Mouse (Mus musculus): ENCODE measurements at regions not wholly inside any gene's neighbourhood (a gene's known extent, or its start where the extent isn't known, plus 50 kb on each side); places are given as distances from the start of the nearest gene placed in this dataset.

- H3K27ac ChIP-seq (replicated peaks; ENCODE audit: low read depth, low read length), result no peak overlapping the region
- no peaks in the 10 kb centered on the region for H3K36me3 ChIP-seq (ENCODE audit: control insufficient read depth, insufficient read depth, low read length)
- no peaks in the 10 kb centered on the region for H3K9me3 ChIP-seq (ENCODE audit: control insufficient read depth, low read length)
- ATAC-seq (ENCODE audit: insufficient number of reproducible peaks, low FRiP score, low TSS enrichment, low read depth), result peak; percentile 82
- H3K27me3 ChIP-seq (ENCODE audit: control insufficient read depth, insufficient read depth, low read length), result no peaks in the 10 kb centered on the region
- no peaks in the 10 kb centered on the region for H3K4me1 ChIP-seq (ENCODE audit: control insufficient read depth, insufficient read depth, low read length)
- no peak overlapping the region for H3K4me2 ChIP-seq (ENCODE audit: low read depth, severe bottlenecking)
- peak; percentile 38 for DNase-seq (ENCODE audit: low spot score)
- 64% methylated on average over 6 of the region's 6 CpGs for WGBS
- no peak overlapping the region for H3K4me3 ChIP-seq (ENCODE audit: low read depth, low read length)
- H3K9ac ChIP-seq (ENCODE audit: low read length), result no peak overlapping the region
Measured at GRCm38 (mm10) chr12:93221179-93221922, 1372.4 kb upstream of the Sel1l start.

GRCm38 (mm10) chr12:93207596-93207995 is 1358.6 kb upstream of the Sel1l start:
- H3K4me2 ChIP-seq (ENCODE audit: low read depth, severe bottlenecking), result no peak overlapping the region
- ATAC-seq (ENCODE audit: insufficient number of reproducible peaks, low FRiP score, low TSS enrichment, low read depth) (no peak), DNase-seq (ENCODE audit: low spot score) (no peak)
- no peaks in the 10 kb centered on the region for H3K27me3 ChIP-seq (ENCODE audit: control insufficient read depth, insufficient read depth, low read length)
- H3K4me3 ChIP-seq (ENCODE audit: low read depth, low read length), result no peak overlapping the region
- no peak overlapping the region for H3K9ac ChIP-seq (ENCODE audit: low read length)
- no peaks in the 10 kb centered on the region for H3K4me1 ChIP-seq (ENCODE audit: control insufficient read depth, insufficient read depth, low read length)
- H3K9me3 ChIP-seq (ENCODE audit: control insufficient read depth, low read length), result peaks cover 3% of the 10 kb centered on the region; the same call in 1 of the 2 replicates
- 83% methylated on average over 3 of the region's 3 CpGs for WGBS
- no peak overlapping the region for H3K27ac ChIP-seq (replicated peaks; ENCODE audit: low read depth, low read length)
- no peaks in the 10 kb centered on the region for H3K36me3 ChIP-seq (ENCODE audit: control insufficient read depth, insufficient read depth, low read length)

GRCm38 (mm10) chr12:93188940-93189339 is 1340.0 kb upstream of the Sel1l start:
- ATAC-seq (ENCODE audit: insufficient number of reproducible peaks, low FRiP score, low TSS enrichment, low read depth), result no peak
- no peak overlapping the region for H3K27ac ChIP-seq (replicated peaks; ENCODE audit: low read depth, low read length)
- H3K4me3 ChIP-seq (ENCODE audit: low read depth, low read length), result no peak overlapping the region
- no peaks in the 10 kb centered on the region for H3K27me3 ChIP-seq (ENCODE audit: control insufficient read depth, insufficient read depth, low read length)
- no peak overlapping the region for H3K9ac ChIP-seq (ENCODE audit: low read length)
- no peak overlapping the region for H3K4me2 ChIP-seq (ENCODE audit: low read depth, severe bottlenecking)
- no peaks in the 10 kb centered on the region for H3K36me3 ChIP-seq (ENCODE audit: control insufficient read depth, insufficient read depth, low read length)
- no peak for DNase-seq (ENCODE audit: low spot score)
- 53% methylated on average over 1 of the region's 1 CpGs for WGBS
- no peaks in the 10 kb centered on the region for H3K4me1 ChIP-seq (ENCODE audit: control insufficient read depth, insufficient read depth, low read length)
- H3K9me3 ChIP-seq (ENCODE audit: control insufficient read depth, low read length), result no peaks in the 10 kb centered on the region

GRCm38 (mm10) chr12:93173744-93174143 is 1324.8 kb upstream of the Sel1l start:
- H3K4me1 ChIP-seq (ENCODE audit: control insufficient read depth, insufficient read depth, low read length), result no peaks in the 10 kb centered on the region
- H3K9me3 ChIP-seq (ENCODE audit: control insufficient read depth, low read length), result no peaks in the 10 kb centered on the region
- DNase-seq (ENCODE audit: low spot score) (no peak), ATAC-seq (ENCODE audit: insufficient number of reproducible peaks, low FRiP score, low TSS enrichment, low read depth) (no peak)
- no peak overlapping the region for H3K27ac ChIP-seq (replicated peaks; ENCODE audit: low read depth, low read length)
- no peak overlapping the region for H3K4me2 ChIP-seq (ENCODE audit: low read depth, severe bottlenecking)
- 90% methylated on average over 5 of the region's 5 CpGs for WGBS
- no peaks in the 10 kb centered on the region for H3K27me3 ChIP-seq (ENCODE audit: control insufficient read depth, insufficient read depth, low read length)
- no peak overlapping the region for H3K4me3 ChIP-seq (ENCODE audit: low read depth, low read length)
- no peaks in the 10 kb centered on the region for H3K36me3 ChIP-seq (ENCODE audit: control insufficient read depth, insufficient read depth, low read length)
- H3K9ac ChIP-seq (ENCODE audit: low read length), result no peak overlapping the region

GRCm38 (mm10) chr12:93160252-93160651 is 1311.3 kb upstream of the Sel1l start:
- no peak for ATAC-seq (ENCODE audit: insufficient number of reproducible peaks, low FRiP score, low TSS enrichment, low read depth)
- H3K36me3 ChIP-seq (ENCODE audit: control insufficient read depth, insufficient read depth, low read length), result no peaks in the 10 kb centered on the region
- H3K4me2 ChIP-seq (ENCODE audit: low read depth, severe bottlenecking), result no peak overlapping the region
- no peaks in the 10 kb centered on the region for H3K4me1 ChIP-seq (ENCODE audit: control insufficient read depth, insufficient read depth, low read length)
- no peak overlapping the region for H3K4me3 ChIP-seq (ENCODE audit: low read depth, low read length)
- H3K9ac ChIP-seq (ENCODE audit: low read length), result no peak overlapping the region
- H3K9me3 ChIP-seq (ENCODE audit: control insufficient read depth, low read length), result no peaks in the 10 kb centered on the region
- no peak overlapping the region for H3K27ac ChIP-seq (replicated peaks; ENCODE audit: low read depth, low read length)
- H3K27me3 ChIP-seq (ENCODE audit: control insufficient read depth, insufficient read depth, low read length), result no peaks in the 10 kb centered on the region
- no peak for DNase-seq (ENCODE audit: low spot score)
- WGBS, result 91% methylated on average over 4 of the region's 4 CpGs

- Histone ChIP-seq H3K27me3 (ENCODE audit: control insufficient read depth, insufficient read depth, low read length) (no peaks in the 10 kb centered on the region), H3K4me2 (ENCODE audit: low read depth, severe bottlenecking) (no peak overlapping the region), H3K36me3 (ENCODE audit: control insufficient read depth, insufficient read depth, low read length) (no peaks in the 10 kb centered on the region), H3K9ac (ENCODE audit: low read length) (no peak overlapping the region), H3K27ac (replicated peaks; ENCODE audit: low read depth, low read length) (no peak overlapping the region), H3K9me3 (ENCODE audit: control insufficient read depth, low read length) (no peaks in the 10 kb centered on the region), H3K4me3 (ENCODE audit: low read depth, low read length) (no peak overlapping the region), H3K4me1 (ENCODE audit: control insufficient read depth, insufficient read depth, low read length) (0 out of 2 replicates have a peak, but pooled peaks cover 5% of the 10 kb centered on the region)
- ATAC-seq (ENCODE audit: insufficient number of reproducible peaks, low FRiP score, low TSS enrichment, low read depth) (peak; percentile 65; the same call in 1 of the 2 replicates), DNase-seq (ENCODE audit: low spot score) (peak; percentile 75)
- WGBS, result 49% methylated on average over 6 of the region's 6 CpGs
Measured at GRCm38 (mm10) chr12:93152618-93153245, 1303.8 kb upstream of the Sel1l start.

GRCm38 (mm10) chr12:93151530-93151929 is 1302.6 kb upstream of the Sel1l start:
- H3K4me3 ChIP-seq (ENCODE audit: low read depth, low read length), result no peak overlapping the region
- 65% methylated on average over 7 of the region's 7 CpGs for WGBS

GRCm38 (mm10) chr12:93142265-93142664 is 1293.3 kb upstream of the Sel1l start:
- H3K27ac ChIP-seq (replicated peaks; ENCODE audit: low read depth, low read length), result no peak overlapping the region
- H3K27me3 ChIP-seq (ENCODE audit: control insufficient read depth, insufficient read depth, low read length), result no peaks in the 10 kb centered on the region
- WGBS, result 61% methylated on average over 3 of the region's 3 CpGs
- H3K4me2 ChIP-seq (ENCODE audit: low read depth, severe bottlenecking), result no peak overlapping the region
- H3K36me3 ChIP-seq (ENCODE audit: control insufficient read depth, insufficient read depth, low read length), result no peaks in the 10 kb centered on the region
- no peak overlapping the region for H3K9ac ChIP-seq (ENCODE audit: low read length)
- no peak for ATAC-seq (ENCODE audit: insufficient number of reproducible peaks, low FRiP score, low TSS enrichment, low read depth)
- H3K4me1 ChIP-seq (ENCODE audit: control insufficient read depth, insufficient read depth, low read length), result no peaks in the 10 kb centered on the region
- no peak overlapping the region for H3K4me3 ChIP-seq (ENCODE audit: low read depth, low read length)
- DNase-seq (ENCODE audit: low spot score), result no peak
- no peaks in the 10 kb centered on the region for H3K9me3 ChIP-seq (ENCODE audit: control insufficient read depth, low read length)

More at GRCm38 (mm10) chr12:93151530-93151929, 1302.6 kb upstream of the Sel1l start:
- H3K9ac ChIP-seq (ENCODE audit: low read length), result no peak overlapping the region
- H3K4me2 ChIP-seq (ENCODE audit: low read depth, severe bottlenecking), result no peak overlapping the region
- DNase-seq (ENCODE audit: low spot score), result no peak
- H3K9me3 ChIP-seq (ENCODE audit: control insufficient read depth, low read length), result no peaks in the 10 kb centered on the region
- H3K27me3 ChIP-seq (ENCODE audit: control insufficient read depth, insufficient read depth, low read length), result no peaks in the 10 kb centered on the region
- H3K36me3 ChIP-seq (ENCODE audit: control insufficient read depth, insufficient read depth, low read length), result no peaks in the 10 kb centered on the region
- no peak overlapping the region for H3K27ac ChIP-seq (replicated peaks; ENCODE audit: low read depth, low read length)
- H3K4me1 ChIP-seq (ENCODE audit: control insufficient read depth, insufficient read depth, low read length), result 0 out of 2 replicates have a peak, but pooled peaks cover 5% of the 10 kb centered on the region
- ATAC-seq (ENCODE audit: insufficient number of reproducible peaks, low FRiP score, low TSS enrichment, low read depth), result no peak

Measured in limb, embryonic 11.5 days (tissue).